Comparison of ENCODE assay signal across 25 mouse cellular contexts in genomic region chr11:103789951-103790350, GRCm38 (mm10). TPM values are rescaled to one million over a fixed set of nuclear protein-coding genes. Genes with fewer than 3 reads are reported as not detected.
DNase-seq lines count a peak whose midpoint lies in the region; ATAC-seq and TF ChIP-seq lines count a peak whose summit lies in the region.
"Had no signal": no experiment of that assay in that cellular context is flagged by ENCODE, and none has a peak within 500 bp of the region (broad histone marks: within the 10 kb centered on the region; RNA-seq: fewer than 3 reads in every experiment).

No protein-coding gene starts in this region.

- POLR2A ChIA-PET in Patski (lab: Charles Lee) = no interaction called here

- ATAC-seq in frontal cortex, adult (ENCODE audit: low TSS enrichment) = 0 out of 2 replicates have a peak, but pooled peaks have one; percentile 20
- peak; percentile 60 for ATAC-seq in Patski
- ATAC-seq: forebrain, postnatal 0 days; midbrain, embryonic 16.5 days had no signal

- TF ChIP-seq CTCF in Patski (IDR thresholded peaks at IDR 0.05) = no peak

- CTCF ChIA-PET in Patski (lab: Charles Lee) = no interaction called here

- peaks cover 2% of the 10 kb centered on the region for H3K27me3 ChIP-seq in Patski

- no peak for DNase-seq in frontal cortex, postnatal 25 days (ENCODE audit: low spot score in 2 of 2)
- peak; percentile 44 for DNase-seq in right cerebral cortex, adult 18-20 months
- no peak for DNase-seq in right cerebral cortex, postnatal 4 days
- peak; percentile 41 for DNase-seq in Patski (ENCODE audit: low read depth, low spot score)
- no peak for DNase-seq in left cerebral cortex, adult 8-10 months (ENCODE audit: low spot score in 2 of 2)
- DNase-seq in frontal cortex, postnatal 10 days (ENCODE audit: low spot score in 2 of 2) = no peak
- DNase-seq: adrenal gland, adult 2 months; adrenal gland, postnatal 36 days; forebrain, postnatal 0 days; gastrocnemius, postnatal 25 days; heart, adult 11 months; kidney, adult 18-20 months; kidney, postnatal 25 days; liver, embryonic 13.5 days; lung, adult 18-20 months; lung, postnatal 14 days; thymus, postnatal 4 days had no signal

- in situ Hi-C loops in Patski (cut with MboI; ENCODE audit: low pct_unique_long_range_greater_than_20kb) = no loop called here

RNA-seq across cellular contexts. Expression of gene Wnt3, which starts 16.0 kb away (rescaled TPM):
- not detected for polyA plus RNA-seq in Patski (2021)
- total RNA-seq in left cerebral cortex, adult 8-10 months (2022) = 1 to 10 TPM; 1.3 to 2.6 (median 1.9) TPM
- total RNA-seq: gastrocnemius, adult 18-20 months; gastrocnemius, postnatal 25 days; hematopoietic stem cell, adult 5-6 weeks had no signal
- polyA plus RNA-seq: adrenal gland, adult 2 months; G1E; heart, postnatal 0 days had no signal

RNA-seq across cellular contexts. Expression of gene Wnt9b, which starts 40.3 kb away (rescaled TPM):
- polyA plus RNA-seq in Patski (2021) = not detected
- under 1 TPM; 0.14 to 0.39 (median 0.22) TPM for total RNA-seq in left cerebral cortex, adult 8-10 months (2022)
- total RNA-seq: hematopoietic stem cell, adult 5-6 weeks had no signal
- polyA plus RNA-seq: G1E; intestine, embryonic 14.5 days; myocyte had no signal

Comparison
In these comparisons a context has a peak if more than half of its experiments do, and no peak if none do; other contexts are left out.
1. DNase-seq: peak in right cerebral cortex, adult 18-20 months (single experiment) and Patski (single experiment); none in frontal cortex, postnatal 25 days (0 of 2), right cerebral cortex, postnatal 4 days (single experiment), left cerebral cortex, adult 8-10 months (0 of 2) and frontal cortex, postnatal 10 days (0 of 2).